Mouse (Mus musculus) urinary bladder, postnatal 10 days (tissue): Measurements from ENCODE around the gene Igfbp4.

Experiments used
- DNase-seq: peaks from one replicate; pipeline ENCODE4 v3.0.0; 2022; ENCODE audit warnings: low spot score

Igfbp4 gene

DNA sequence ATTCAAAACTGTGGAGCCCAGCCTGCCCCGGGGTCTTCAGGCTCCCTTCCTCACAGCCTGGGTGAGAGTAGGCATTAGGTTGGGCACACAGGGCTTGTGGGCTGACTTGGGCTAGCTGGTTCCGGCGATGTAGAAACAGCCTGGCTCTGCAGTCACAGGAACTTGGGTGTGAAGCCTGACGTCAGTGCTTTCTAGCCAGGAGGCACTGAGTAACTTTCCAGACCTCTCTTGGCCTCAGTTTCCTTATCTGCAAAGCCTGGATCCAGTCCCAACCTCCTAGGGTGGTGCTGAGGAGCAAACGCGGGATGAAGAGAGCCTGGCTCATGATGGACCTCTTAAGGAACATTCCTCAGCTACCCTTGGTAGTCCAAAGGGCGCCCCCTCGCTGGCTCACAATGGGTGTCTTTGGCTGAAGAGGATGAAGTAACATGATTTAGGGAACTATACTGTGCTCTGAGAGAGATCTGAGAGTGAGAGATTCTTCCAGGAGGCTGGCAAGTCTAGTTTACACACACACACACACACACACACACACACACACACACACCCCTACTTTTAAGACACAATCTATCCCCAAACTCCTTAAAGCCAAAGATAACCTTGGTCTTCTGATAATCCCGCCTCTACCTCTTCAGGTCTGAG, 40.0 kb downstream of the Igfbp4 start:
- DNase-seq, result no peak

DNA sequence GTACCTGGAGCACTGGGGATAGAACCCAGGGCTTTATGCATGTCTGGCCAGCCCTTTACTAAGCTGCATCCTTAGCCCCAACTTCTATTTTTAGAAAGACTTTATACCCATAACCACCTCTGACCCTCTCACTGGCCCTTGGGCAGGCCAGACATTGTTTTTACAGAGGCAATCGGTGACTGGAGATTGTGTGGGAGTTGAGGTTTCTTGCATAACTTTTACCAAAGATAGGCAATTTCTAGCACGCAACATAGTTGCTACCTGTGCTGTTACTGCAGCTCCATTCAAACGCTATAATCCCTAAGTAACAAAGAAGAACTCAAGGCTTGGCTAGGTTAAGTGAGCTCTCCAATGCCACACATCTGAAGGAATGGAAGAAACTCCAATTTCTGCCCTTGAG, 40.5 kb downstream of the Igfbp4 start:
- DNase-seq, result no peak

DNA sequence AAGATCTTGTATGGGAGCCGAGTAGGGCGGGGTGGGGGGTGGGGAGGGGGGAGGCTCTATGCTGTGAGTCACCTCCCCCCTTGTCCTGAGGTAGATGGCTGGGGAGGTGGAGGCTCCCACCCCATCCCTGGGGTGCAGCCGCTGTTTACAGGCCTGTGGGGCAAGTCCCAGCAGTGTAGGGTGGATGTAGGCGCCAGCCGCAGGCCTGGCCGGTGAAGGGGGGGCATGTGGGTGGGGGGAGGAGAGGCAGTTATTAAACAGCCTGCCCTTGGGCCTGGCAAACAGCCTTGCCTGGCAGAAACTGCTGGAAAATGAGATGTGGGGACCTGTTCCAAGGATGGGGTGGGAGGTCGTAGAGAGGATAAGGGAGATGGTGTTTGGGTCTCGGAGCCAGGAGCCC, 41.1 kb downstream of the Igfbp4 start:
- no peak for DNase-seq

- DNase-seq, result no peak
Observed at GRCm38 (mm10) chr11:99083516-99083915, 42.5 kb downstream of the Igfbp4 start.

DNA sequence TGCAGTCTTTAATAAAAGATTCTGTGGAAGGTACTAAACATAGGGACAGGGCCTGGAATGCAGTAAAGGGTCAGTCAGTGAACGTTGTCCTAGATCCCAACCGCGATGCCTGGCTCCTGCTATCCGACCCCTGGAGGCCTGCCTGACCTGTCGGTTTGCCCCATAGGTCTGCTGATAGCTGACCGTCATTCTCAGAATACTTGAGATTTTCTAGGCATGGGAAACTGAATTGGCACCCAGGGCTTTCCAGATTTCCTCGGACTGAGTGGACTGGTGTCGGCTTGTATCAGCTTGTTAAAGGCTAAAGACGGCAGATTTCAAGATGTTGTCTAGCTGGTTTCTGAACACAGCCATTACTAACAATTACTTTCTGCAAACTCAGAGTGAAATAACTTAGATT, 43.3 kb downstream of the Igfbp4 start:
- no peak for DNase-seq

GRCm38 (mm10) chr11:99088486-99088885, 47.4 kb downstream of the Igfbp4 start:
- no peak for DNase-seq

GRCm38 (mm10) chr11:99089077-99089601, 48.1 kb downstream of the Igfbp4 start, which contains the start of gene Tns4:
Tns4 (minus strand) TSS chr11:99089306.
- DNase-seq, result no peak

- DNase-seq, result no peak
Observed at GRCm38 (mm10) chr11:99090391-99090790, 49.3 kb downstream of the Igfbp4 start.

GRCm38 (mm10) chr11:99091666-99092065, 50.6 kb downstream of the Igfbp4 start:
- no peak for DNase-seq

GRCm38 (mm10) chr11:99093740-99094139, 52.7 kb downstream of the Igfbp4 start:
- no peak for DNase-seq

DNA sequence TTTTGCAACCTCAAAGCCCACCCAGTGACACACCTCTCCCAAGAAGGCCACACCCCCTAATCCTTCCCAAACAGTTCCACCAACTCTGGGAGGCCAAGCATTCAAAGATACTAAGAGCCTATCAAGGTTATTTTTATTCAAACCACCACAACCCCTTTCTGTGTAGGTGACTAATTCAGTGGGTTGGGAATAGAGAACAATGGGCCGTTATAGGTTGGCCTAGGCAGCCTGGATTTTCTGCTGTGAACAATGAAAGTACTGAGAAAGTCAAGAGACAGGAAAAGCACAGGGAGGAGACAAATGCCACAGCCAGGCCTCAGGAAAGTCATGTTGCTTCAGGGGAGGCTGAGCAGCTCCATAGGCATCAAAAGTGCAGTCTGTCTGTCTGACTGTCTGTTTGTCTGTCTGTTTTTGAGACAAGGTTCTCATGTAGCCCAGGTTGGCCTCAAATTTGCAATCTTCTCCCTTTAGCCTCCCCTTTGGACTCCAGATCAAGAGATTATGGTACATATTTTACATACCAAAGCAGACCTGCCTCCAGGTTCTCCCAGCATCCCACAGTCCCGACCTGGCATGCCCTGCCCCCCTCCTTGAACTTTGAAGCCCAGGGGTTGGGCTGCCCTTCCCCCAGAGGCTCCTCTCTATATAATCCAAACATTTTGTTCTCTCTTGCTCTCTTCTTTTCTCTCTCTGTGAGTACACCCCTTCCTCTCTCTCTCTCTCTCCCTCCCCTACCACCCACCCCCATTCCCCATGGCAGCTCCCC, 54.0 kb downstream of the Igfbp4 start:
- DNase-seq, result no peak

- no peak for DNase-seq
Observed at GRCm38 (mm10) chr11:99095759-99096158, 54.7 kb downstream of the Igfbp4 start.

GRCm38 (mm10) chr11:99096417-99096816, 55.4 kb downstream of the Igfbp4 start:
- no peak for DNase-seq

- no peak for DNase-seq
Observed at GRCm38 (mm10) chr11:99096996-99097774, 56.1 kb downstream of the Igfbp4 start.

DNA sequence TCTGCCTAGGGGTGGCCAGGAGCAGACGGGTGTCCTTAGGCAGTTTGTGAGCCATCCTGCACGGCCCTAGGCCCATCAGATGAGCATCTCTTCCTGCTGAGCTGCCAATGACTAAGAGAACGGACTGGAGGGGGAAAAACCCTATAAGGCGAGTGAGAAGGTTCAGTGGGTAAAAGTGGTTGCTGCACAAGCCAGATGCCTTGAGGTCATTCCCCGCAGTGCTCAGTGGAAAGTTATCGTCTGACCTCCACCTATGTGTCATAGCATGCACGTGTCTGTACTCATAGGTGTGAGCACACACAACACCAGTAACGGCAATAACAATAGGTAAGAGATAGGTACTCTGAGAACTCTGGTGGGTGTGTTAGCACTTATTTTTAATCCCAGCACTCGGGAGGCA, 57.9 kb downstream of the Igfbp4 start:
- DNase-seq, result no peak

GRCm38 (mm10) chr11:99099516-99099915, 58.5 kb downstream of the Igfbp4 start:
- DNase-seq, result no peak

DNA sequence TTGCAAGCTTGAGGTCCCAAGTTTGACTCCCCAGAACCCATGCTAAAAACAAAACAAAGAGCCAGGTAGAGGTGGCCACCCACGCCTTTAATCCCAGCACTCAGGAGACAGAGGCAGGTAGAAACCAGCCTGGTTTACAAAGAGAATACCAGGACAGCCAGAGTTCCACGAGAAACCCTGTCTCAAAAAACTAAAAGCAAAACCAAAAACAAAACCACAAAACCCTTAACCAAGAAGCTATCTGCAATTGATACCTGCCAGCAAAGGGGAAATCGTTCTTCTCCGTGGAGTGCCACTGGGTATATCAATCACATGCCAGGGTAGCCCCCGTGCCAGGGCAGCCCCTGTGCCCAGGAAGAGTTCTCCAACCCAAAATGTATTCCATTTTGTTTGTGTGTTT, 59.2 kb downstream of the Igfbp4 start:
- DNase-seq, result no peak

GRCm38 (mm10) chr11:99101693-99102092, 60.6 kb downstream of the Igfbp4 start:
- no peak for DNase-seq

GRCm38 (mm10) chr11:99102575-99103270, 61.7 kb downstream of the Igfbp4 start:
- no peak for DNase-seq
